Mouse (Mus musculus): Measurements from ENCODE around the gene Eif2ak1.

Eif2ak1 gene

GRCm38 (mm10) chr5:143902111-143902510 is 84.5 kb downstream of the Eif2ak1 start:
- peak; percentile 22; the same call in 1 of the 2 replicates for ATAC-seq (ENCODE audit: low TSS enrichment)

GRCm38 (mm10) chr5:143903813-143904212 is 86.2 kb downstream of the Eif2ak1 start:
- ATAC-seq (ENCODE audit: low TSS enrichment): no peak

DNA sequence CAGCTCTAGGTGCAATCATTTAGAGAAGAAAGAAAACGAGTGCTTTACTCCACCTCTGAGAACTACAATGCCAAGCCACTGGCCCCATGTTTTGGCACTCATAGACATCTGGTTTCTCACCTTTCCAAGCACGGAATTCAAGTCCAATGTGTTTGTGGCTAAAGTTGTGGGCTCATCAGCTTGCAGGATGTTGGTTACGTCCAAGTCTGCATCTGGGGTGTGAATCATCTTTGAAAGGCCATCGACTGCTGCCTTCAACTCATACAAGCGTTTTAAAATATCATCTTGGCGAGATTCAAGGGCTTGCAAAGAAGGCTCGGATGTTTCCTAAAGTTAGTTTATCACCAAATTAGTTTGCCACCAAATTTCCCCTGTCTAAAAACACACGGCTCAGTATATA is 88.8 kb downstream of the Eif2ak1 start:
- no peak for ATAC-seq (ENCODE audit: low TSS enrichment)

GRCm38 (mm10) chr5:143908926-143909325 is 91.3 kb downstream of the Eif2ak1 start:
- ATAC-seq (ENCODE audit: low TSS enrichment): no peak

DNA sequence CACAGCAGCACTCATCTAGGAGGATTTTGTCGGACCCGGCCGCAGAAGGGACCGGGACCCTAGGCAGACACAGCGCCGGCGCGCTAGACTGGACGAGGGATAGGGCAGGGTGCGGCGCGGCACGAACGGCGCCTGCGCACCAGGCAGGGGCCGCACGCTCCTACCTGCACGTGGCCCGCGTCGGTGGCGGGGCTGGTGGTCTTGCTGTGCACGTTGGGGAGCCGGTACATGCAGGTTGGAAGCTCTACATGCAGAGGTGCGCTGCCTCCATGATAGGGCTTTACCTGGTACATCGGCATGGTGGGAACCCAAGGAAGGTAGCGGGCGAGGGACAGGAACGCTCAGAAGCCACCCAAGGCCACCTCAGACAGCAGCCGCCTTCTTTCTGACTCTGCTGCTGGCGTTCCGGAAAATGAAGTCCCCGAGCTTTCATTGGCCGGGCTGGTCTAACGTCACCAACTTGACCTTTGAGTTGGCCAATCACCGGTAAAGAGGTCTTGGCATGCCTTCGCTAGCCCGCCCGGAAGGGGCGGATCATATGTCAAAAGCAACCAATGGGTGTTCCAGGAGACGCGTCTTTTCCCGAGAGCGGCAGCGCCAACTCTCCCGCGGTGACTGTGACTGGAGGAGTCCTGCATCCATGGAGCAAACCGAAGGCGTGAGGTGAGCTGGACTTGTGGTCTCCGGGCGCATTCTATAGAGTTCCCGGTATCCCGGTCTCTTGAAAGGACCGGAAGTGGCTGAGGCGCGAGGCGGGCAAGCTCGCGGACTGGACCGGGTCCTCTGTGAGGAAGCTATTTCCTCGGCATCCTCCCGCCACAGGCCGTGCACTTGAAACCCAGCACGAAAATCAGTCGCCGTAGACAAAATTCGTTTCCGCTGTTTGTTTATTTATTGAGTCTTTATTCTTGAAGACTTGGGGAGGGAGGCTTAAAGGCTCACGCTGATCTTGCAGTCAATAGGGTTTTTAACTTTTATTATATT is 92.1 kb downstream of the Eif2ak1 start, which contains the start of the genes Aimp2 and Pms2:
Aimp2 (minus strand) TSS at position 431 of the 984 bp plus-strand sequence.
Pms2 (plus strand) TSS at position 548 of the 984 bp plus-strand sequence.
- ATAC-seq (ENCODE audit: low TSS enrichment): peak; percentile 96

DNA sequence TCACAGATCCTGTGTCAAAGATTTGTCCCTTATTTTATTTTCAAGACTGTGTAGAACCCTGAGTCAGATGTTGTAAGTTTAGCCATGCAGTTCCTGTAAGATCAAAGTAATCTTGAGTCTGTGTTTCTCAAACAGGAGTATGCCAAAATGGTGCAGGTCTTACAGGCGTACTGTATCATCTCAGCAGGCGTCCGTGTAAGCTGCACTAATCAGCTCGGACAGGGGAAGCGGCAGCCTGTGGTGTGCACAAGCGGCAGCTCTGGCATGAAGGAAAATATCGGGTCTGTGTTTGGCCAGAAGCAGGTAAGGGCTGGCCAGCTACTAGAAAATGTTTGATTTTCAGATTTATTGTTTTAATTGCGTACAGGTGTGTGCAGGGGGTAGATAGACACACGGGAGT is 98.6 kb downstream of the Eif2ak1 start:
- no peak for ATAC-seq (ENCODE audit: low TSS enrichment)

- ATAC-seq (ENCODE audit: low TSS enrichment): no peak
These were observed 99.8 kb downstream of the Eif2ak1 start for GRCm38 (mm10) chr5:143917418-143917817.

- ATAC-seq (ENCODE audit: low TSS enrichment): no peak
These were observed 100.5 kb downstream of the Eif2ak1 start for GRCm38 (mm10) chr5:143918120-143918519.

DNA sequence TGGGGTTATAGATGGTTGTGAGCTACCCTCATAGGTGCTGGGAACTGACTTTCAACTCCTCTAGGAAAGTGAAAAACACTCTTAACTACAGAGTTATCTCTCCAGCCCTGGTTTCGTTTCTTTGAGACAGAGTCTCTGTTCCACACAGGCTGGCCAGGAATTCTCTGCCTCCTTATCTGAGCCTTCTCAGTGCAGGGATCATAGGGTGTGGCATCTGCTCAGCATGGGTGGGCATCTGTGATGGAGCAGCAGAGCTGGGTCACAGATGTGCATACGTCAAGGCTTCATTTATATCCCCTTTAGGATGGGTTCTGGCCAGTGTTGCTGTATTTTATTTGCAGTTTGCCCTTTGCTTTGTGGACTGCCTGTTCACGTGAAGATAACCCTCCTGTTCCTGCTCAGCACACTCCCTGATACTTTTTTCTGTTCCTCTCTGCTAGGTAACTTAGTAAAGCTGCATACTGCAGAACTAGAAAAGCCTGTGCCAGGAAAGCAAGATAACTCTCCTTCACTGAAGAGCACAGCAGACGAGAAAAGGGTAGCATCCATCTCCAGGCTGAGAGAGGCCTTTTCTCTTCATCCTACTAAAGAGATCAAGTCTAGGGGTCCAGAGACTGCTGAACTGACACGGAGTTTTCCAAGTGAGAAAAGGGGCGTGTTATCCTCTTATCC is 107.3 kb downstream of the Eif2ak1 start:
- no peak for ATAC-seq (ENCODE audit: low TSS enrichment)

- no peak for ATAC-seq (ENCODE audit: low TSS enrichment)
These were observed 110.3 kb downstream of the Eif2ak1 start, which contains the start of gene Gm42421 for GRCm38 (mm10) chr5:143927875-143928274. TSS of gene Gm42421 (plus strand) at chr5:143928175.

- no peak for ATAC-seq (ENCODE audit: low TSS enrichment)
These were observed 111.7 kb downstream of the Eif2ak1 start for GRCm38 (mm10) chr5:143929291-143929690.

DNA sequence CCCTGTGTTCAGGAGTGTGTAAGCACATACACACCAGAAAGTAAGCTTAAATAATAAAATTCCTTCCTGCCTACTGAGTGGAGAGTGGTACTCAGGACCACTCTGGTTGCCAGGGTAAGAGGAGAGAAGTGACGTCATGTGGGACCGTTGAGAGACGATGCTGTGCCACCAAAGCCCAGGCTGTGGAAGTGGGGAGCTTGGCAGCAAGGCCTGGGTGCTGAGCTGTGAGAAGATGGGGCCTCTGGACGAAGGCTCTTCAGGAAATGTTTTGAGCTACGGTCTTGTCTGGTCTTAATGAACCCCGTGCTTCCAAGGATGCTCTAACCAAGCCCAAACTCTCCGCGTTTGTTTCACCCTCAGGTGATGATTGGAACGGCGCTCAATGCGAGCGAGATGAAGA is 113.1 kb downstream of the Eif2ak1 start:
- no peak for ATAC-seq (ENCODE audit: low TSS enrichment)

- ATAC-seq (ENCODE audit: low TSS enrichment): no peak
These were observed 114.4 kb downstream of the Eif2ak1 start for GRCm38 (mm10) chr5:143931863-143932580.

DNA sequence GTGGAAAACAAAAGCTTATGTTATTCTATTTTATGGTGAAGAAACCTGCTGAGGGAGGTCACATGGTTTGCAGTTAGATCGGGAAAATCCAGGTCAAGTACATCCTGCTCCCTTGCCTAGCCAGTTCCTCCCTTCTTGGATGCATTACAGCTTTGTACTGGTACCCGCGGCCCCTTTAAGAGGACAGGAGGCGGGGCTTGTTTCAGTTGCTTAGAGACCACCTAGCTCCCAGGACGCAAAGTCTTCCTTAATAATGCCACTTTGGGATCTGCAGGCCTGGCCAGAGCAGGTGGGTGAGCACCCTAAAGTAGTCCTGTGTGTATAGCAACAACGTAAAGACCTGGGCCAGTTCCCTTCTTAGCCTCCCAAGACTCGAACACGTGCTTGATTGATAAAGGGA is 115.2 kb downstream of the Eif2ak1 start, which contains the start of gene Rsph10b:
Rsph10b (plus strand) TSS at position 205 of the 400 bp plus-strand sequence.
- no peak for ATAC-seq (ENCODE audit: low TSS enrichment)

DNA sequence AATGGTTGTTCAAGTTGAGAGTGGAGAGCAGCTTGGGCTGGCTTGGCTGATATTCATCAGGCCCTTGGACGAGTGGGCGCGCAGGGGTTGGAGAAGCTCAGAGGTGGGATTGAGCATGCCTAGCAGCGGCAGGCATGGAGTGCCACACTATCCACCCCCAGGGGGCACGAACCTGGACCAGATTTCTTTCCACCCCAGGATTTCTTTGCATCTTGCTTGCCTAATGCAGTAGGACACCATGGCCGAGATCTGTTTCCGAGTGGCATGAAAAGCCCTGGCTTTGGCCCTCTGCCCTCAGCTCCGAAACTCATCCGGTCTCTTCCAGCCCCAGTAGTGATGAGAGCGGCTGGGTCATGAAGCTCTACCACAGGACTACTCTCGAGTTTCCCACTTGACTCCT is 115.8 kb downstream of the Eif2ak1 start:
- ATAC-seq (ENCODE audit: low TSS enrichment): no peak

DNA sequence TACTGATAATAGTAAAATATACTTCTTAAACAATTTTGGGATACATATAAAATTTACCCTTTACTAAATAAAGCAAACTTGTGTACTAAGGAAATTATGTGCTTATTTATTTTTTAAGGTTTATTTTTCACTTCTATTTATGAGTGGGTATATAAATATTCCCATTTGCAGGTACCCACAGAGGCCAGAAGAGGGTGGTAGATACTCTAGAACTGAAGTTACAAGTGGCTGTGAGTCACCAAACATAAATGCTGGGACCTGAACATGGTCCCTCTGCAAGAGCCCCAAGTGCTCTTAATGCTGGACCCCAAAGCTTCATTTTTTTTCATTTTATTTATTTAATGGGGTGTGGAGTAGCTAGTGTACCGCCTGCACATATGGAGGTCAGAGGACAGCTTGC is 116.3 kb downstream of the Eif2ak1 start:
- ATAC-seq (ENCODE audit: low TSS enrichment): no peak

- ATAC-seq (ENCODE audit: low TSS enrichment): no peak
These were observed 118.6 kb downstream of the Eif2ak1 start for GRCm38 (mm10) chr5:143936156-143936555.

GRCm38 (mm10) chr5:143941588-143941987 is 124.0 kb downstream of the Eif2ak1 start:
- peak; percentile 39; the same call in 1 of the 2 replicates for ATAC-seq (ENCODE audit: low TSS enrichment)

- peak; percentile 90 for ATAC-seq (ENCODE audit: low TSS enrichment)
These were observed 125.9 kb downstream of the Eif2ak1 start for GRCm38 (mm10) chr5:143943231-143944125.

DNA sequence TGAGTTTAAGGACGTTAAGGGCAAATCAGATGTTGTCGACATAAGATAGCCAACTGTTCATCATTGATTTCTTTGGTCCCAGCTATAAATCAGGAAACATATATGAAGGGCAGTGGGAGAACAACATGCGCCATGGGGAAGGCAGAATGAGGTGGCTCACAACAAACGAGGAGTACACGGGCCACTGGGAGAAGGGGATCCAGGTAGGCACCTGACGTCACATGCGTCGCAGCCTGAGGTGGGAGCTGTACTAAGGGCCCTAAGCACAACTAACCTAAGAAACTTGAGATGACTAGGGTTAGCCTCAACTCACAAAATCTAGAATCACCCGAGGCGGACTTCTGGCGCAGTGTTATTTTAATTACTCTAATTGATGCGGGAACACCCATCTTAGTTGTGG is 130.8 kb downstream of the Eif2ak1 start:
- no peak for ATAC-seq (ENCODE audit: low TSS enrichment)

GRCm38 (mm10) chr5:143950016-143950415 is 132.4 kb downstream of the Eif2ak1 start:
- no peak for ATAC-seq (ENCODE audit: low TSS enrichment)
